Mouse (Mus musculus): Measurements from ENCODE around the gene Maml2. TPM values are rescaled to one million over a fixed set of nuclear protein-coding genes. Genes with fewer than 3 reads are reported as not detected.

Gene Maml2
- total RNA-seq, 2 experiments from 2014 or later: 0.46 to 2.9 TPM

DNA sequence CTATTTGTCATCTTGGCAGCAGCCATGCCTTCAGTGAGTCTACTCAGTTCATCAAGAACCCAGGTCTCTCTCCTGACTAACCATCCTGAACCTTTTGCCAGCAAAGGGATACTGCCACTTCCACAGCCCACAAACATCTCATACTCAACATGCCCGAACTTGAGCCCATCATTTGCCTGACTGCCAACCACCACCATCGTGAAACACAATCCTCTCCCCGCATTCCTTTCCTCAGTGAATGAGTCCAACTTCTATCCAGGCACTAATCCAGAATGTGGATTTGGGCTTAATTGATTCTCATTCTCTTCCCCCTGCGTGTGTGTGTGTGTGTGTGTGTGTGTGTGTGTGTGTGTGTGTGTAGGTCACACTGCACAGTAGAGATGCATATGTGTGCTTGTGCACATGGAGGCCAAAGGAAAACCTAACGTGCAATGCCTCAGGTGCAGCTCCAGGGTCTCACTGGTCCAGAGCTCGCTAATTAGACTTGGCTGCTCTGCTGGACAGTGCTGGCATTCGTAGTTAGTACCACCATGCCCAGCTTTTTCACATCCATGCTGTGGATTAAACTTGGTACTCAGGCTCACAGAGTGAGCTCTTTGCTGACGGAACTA lies 305.9 kb downstream of the Maml2 start:
- no peak for ATAC-seq (replicated peaks; ENCODE audit: poor library complexity)

DNA sequence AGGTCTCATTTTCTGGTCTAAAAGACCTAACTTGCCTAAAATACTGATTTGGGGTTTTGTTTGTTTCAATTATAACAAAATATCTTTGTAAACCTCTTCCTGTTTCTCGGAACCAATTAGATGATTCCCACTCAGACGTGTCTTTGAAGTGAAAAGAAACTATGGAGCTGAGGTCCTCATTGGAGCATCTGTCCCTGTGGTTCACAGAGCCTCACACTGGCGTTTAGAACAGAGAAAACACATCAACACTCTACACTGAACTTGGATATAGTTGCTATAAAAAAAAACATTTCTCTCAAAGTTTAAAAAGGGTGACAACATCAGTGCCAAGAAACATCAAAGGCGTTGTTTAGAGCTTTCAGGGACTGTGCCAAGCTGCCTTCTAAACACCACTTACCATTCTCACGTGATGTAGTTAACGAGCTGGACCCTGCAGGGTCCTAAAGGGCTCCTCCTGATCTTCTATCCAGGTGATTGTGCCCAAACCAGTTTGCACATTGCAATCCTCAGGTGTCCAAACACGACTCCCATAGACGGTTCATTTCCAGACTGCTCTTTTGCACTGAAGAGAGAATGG lies 309.9 kb downstream of the Maml2 start:
- ATAC-seq (replicated peaks; ENCODE audit: poor library complexity): no peak

DNA sequence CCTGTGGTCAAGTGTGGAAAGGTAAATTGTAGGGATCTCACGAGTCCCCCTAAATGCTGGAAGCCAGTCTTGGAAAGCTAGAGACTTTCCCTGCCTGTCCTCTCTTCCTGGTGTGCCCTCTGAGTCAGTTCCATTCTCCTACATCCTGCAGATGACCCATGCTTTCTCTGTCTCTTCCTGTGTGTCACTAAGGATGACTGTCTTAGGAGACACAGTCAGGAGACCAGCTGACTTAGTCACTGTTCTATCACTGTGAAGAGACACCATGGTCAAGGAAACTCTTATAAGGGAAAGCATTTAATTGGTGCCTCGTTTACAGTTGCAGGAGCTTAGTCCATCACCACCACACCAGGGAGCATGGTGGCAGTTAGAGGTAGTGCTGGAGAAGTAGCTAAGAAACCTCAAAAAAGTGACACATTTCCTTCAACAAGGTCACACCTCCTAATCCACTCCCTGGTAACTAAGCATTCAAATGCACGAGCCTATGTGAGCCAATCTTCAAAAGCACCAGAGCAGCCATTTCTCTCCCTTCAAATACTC lies 310.8 kb downstream of the Maml2 start:
- ATAC-seq (replicated peaks; ENCODE audit: poor library complexity): no peak; the same call in 1 of the 2 replicates

GRCm38 (mm10) chr9:13611561-13611960 lies 313.8 kb downstream of the Maml2 start:
- no peak for ATAC-seq (replicated peaks; ENCODE audit: poor library complexity)

GRCm38 (mm10) chr9:13612371-13612770 lies 314.6 kb downstream of the Maml2 start:
- no peak for ATAC-seq (replicated peaks; ENCODE audit: poor library complexity)

DNA sequence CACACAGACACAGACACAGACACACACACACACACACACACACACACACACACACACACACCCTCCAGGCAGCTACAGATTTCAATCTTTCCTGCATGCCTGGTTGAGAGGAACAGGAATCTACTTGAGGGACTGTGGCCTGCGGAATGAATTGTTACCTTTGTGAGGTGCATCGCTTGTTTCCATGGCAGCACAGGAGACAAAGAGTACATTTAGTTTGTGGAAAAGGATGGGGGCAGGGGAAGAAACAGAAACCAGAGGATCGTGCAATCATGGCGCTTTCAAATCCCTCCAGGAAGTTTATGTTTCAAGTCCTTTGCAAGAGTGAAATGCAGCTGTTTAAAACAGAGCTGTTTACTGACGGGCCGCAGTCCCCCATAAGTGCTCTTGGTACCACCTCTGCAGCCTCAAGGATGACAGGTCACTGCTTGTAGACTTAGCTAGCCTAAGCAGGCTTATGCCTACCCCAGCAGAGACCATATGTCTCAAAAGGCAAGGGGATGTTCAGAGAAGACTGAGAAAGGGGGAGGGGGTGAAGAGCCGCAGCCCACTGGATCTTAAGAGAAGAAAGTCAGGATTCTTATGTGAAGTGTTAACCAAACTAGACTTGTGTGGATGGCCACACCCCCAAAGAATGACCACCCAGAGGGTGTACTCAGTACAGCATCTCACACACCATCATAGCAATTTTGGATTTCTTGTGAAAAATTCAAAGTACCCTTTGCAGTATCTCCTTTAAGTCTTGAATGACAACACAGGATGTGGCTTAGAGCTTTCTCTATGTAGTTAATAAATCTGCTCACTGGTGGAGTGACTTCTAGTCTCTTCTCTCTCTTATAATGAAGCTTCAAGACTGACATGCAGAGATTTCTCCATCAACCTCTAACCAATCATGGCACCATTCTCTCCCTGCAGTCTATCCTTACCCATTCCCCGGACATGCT lies 315.8 kb downstream of the Maml2 start:
- ATAC-seq (replicated peaks; ENCODE audit: poor library complexity): no peak

DNA sequence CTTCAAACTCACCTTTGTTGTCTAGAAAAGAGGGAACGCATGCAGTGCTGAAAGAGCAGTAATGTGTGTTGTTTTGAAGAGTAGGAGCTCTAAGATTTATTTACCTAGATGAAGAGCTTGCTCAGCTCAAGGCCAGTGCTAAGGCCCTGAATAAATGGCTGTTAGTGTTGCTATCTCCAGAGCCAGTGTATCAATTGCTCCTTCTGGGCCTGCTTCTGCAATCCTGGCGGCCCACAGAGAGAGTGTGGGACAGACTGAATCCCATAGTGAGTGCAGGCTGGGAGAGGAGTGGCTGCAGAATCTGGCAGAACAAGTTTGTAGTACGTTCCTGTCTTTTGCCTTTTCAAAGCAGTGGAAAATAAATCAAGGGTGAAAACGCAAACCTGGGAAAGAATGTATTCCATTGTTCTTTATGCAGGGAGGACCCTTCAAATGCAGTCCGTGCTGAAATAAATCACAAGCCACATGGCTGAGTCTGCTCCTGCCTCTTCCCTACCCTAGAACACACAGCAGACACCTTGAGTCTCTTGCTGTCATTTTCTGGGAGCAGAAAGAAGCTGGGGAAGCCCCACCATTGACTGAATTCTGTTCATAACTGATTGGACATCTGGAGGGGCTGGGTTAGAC lies 318.7 kb downstream of the Maml2 start:
- no peak for ATAC-seq (replicated peaks; ENCODE audit: poor library complexity)

DNA sequence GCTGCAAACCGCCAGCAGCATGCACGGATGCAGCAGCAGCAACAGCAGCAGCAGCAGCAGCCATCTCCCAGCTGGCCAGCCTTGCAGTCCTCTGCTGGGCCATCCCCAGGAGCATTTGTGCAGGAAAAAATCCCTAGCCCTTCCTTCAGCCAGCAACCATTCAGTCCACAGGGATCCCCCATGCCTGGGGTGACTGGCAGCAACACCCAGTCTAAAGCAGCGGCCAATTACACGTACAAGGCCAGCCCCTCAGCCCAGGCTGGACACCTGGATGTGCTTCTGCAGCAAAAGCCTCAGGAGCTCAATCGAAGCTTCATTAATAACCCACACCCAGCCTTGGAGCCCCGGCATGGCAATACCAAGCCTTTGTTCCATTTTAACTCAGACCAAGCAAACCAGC lies 323.0 kb downstream of the Maml2 start:
- ATAC-seq (replicated peaks; ENCODE audit: poor library complexity): no peak

- ATAC-seq (replicated peaks; ENCODE audit: poor library complexity): no peak
These were observed 324.2 kb downstream of the Maml2 start for GRCm38 (mm10) chr9:13621941-13622340.

DNA sequence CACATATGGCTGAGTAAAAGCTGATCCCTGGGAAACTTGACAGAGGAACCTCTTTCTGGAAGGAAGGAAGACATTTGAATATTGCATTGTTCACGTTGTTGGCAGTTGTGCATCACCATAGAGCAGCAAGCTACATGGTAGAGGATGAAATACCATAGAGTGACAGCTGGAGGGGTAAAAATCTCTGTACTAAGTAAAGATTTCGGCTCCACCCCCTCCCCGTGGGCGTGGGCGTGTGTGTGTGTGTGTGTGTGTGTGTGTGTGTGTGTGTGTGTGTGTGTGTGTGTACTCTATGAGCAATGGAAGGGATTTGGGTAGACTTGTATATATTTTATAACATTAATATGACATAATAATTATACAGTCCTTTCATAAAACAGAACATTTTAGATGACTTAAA lies 324.7 kb downstream of the Maml2 start:
- ATAC-seq (replicated peaks; ENCODE audit: poor library complexity): no peak

- ATAC-seq (replicated peaks; ENCODE audit: poor library complexity): no peak
These were observed 326.2 kb downstream of the Maml2 start for GRCm38 (mm10) chr9:13623892-13624422.

GRCm38 (mm10) chr9:13624780-13625179 lies 327.0 kb downstream of the Maml2 start:
- no peak for ATAC-seq (replicated peaks; ENCODE audit: poor library complexity)

GRCm38 (mm10) chr9:13625215-13625614 lies 327.5 kb downstream of the Maml2 start:
- no peak for ATAC-seq (replicated peaks; ENCODE audit: poor library complexity)

- no peak for ATAC-seq (replicated peaks; ENCODE audit: poor library complexity)
These were observed 328.7 kb downstream of the Maml2 start for GRCm38 (mm10) chr9:13626480-13626879.

GRCm38 (mm10) chr9:13633371-13633770 lies 335.6 kb downstream of the Maml2 start:
- no peak for ATAC-seq (replicated peaks; ENCODE audit: poor library complexity)

DNA sequence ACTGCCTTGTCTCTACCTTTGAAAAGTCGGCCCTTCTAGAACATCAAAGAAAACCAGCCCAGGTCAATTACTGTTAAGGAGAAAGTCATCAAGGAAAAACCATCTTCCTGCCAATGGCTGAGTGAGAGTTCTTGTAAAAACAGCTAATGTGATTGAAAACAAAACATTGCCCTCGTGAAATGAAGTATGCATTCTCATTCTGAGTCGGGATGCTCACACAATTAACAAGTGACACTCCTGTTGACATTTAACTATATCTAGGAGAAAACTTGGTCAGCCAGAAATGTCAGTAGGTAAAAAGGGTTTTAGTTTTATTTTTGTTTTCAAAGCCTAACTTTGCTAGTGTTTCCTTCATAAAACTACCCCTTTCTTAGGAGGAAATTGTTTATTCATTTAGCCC lies 341.9 kb downstream of the Maml2 start:
- no peak for ATAC-seq (replicated peaks; ENCODE audit: poor library complexity)

DNA sequence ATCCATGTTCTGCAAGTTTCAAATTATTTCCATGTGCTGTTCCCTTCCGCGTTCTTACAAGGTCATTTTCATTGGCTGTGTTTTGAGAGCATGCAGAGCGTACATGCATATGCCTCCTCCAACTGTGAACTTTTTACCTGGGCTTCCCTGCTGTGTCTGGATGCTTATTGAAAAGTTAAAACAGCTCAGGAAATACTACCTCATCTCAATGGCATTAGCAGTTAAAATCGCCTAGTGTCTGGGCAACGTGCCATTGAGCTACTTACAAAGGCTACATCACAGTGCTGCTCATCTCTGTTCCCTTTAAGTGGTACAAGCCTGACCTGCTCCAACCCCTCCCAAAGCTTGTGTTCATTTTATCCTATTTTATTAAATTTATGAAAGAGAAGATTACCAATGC lies 347.4 kb downstream of the Maml2 start:
- no peak for ATAC-seq (replicated peaks; ENCODE audit: poor library complexity)

DNA sequence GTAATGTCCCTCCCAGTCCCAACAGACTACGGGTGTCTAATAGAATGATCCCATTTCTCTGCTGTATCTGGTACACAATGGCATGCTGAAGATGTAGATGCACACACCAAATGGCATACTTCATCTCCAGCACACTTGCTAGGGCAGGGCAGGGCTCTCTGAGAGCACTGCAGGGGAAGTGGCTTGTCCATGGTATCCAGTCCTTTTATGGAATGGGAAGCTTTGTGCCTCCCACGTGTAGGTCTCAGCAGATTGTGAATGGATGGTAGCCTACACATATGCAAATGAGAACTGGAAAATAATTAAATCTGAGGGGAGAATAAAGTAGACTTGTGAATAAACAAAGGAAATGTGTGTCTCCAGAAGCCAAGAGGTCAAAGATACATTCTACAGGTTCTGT lies 353.3 kb downstream of the Maml2 start:
- no peak for ATAC-seq (replicated peaks; ENCODE audit: poor library complexity)

DNA sequence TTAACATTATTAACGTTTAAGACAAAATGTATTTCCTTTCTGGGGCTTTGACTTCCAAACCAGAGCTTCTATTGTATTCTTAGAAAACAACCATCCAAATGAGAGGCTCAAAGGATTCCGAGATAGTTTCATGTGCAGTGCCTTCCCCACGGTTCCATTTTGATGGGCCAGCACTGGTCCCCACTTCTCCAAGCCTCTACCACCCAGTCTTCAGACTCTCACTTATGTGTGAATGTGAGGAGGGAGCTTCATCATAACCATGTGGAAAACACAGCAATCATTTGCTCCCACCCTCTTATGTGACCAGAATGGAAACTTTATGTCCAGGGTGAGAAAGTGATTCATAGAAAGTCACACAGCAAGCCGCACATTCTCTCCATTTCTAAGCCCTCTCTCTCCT lies 354.1 kb downstream of the Maml2 start:
- no peak for ATAC-seq (replicated peaks; ENCODE audit: poor library complexity)

GRCm38 (mm10) chr9:13652389-13652877 lies 354.7 kb downstream of the Maml2 start:
- no peak for ATAC-seq (replicated peaks; ENCODE audit: poor library complexity)

GRCm38 (mm10) chr9:13652917-13653316 lies 355.2 kb downstream of the Maml2 start:
- peak; percentile 71 for ATAC-seq (replicated peaks; ENCODE audit: poor library complexity)
